Mouse (Mus musculus) kidney, postnatal 25 days (tissue): ENCODE data around the gene Sgip1.
A peak's percentile ranks its signal among the peaks of the same experiment; 100 is the strongest.

ENCODE experiments used
- DNase-seq, 2 experiments: peaks; one replicate each; pipeline ENCODE4 v3.0.0; 2021; ENCODE audit warnings: mixed read lengths in 2 of 2

Sgip1 gene

DNA sequence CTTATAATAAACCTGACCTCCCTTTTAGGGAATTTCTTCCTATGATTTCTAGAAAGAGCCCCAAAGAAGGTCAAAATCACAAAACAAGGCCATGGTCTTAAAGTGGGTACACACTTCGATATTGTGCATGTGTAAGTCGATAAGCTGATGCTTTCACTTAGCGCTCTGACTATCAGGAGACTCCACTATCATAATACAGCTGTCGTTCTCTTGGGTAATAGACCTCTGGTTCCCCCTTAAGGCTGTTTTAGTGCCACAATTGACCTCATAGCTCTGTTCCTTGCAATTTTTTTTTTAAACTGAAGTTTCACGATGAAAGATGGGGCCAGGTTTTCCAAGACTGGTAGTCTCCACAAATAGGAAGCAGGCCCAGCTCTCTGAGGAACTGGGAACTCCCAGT lies 238.3 kb downstream of the Sgip1 start:
- no peak for DNase-seq

DNA sequence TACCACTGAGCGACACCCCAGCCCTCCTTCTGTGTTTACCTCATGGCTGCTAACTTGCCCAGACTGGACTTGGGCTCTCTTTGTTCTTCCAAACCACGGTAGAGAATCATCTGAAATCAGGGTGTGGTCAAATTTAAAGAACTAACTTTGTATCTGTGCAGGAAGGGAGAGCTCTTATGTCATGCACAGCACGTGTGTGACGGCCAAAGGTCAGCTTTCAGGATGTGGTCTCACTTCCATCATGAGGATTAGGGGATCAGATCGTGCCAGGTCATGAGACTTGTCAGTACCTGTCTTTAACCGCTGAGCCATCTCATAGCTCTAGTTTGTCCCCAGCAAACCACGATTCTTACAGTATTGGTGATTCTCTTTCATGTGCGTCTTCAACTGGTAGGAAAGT lies 240.6 kb downstream of the Sgip1 start:
- no peak for DNase-seq

DNA sequence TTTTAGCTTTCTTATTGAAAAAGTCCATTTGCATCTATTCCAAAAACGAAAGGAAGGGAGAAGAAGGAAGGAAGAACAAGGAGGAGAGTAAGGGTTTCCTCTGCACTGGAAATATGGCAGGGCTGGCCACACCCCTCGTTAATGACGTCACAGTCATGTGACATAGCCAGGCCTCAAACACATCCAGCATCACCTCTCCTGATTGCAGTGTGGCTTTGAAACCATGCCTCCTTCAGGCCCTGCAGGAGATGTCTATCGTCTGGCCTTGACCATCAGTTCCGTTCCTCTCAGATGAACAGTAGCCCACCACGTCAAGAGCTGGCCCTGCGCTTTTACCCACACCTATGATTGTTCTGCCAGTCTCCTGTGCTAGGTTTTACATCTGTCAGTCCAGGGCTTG lies 245.1 kb downstream of the Sgip1 start:
- DNase-seq: no peak

DNA sequence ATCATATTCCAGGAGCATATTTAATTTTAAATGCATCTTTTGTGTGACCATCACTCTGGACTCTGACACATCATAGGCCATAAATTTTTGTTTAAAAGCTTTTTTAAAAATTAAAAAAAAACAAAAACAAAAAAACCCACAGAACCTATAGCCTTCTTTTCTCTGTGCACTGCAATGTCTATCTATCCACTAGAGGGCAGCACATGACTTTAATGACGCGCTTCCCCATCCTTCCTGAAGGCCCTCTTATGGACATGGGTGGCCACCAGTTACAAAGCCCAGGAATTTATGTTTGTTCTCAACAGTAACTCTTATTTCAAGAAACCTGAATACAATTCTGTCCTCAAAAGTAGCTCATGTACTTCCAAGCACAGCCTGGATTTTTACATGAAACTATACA lies 245.8 kb downstream of the Sgip1 start:
- DNase-seq: peak; percentile 46 to 70

DNA sequence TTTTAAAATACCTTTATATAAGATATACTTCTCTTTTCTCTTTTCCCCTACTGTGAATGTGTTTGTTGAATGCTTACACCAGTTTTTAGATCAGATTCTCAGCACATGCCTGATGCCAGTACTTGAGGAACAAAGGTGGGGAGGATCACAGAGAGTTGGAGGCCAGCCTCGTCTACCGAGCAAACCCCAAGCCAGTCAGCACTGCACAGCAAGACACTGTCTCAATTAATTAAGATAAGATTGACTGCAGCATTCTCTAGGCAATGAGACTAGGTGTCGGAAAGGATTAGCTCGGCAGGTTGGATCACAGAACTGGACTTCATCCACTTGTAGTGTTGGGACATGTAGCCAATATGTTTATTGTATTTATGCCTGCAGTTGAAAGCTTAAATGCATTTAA lies 246.2 kb downstream of the Sgip1 start:
- DNase-seq: no peak

DNA sequence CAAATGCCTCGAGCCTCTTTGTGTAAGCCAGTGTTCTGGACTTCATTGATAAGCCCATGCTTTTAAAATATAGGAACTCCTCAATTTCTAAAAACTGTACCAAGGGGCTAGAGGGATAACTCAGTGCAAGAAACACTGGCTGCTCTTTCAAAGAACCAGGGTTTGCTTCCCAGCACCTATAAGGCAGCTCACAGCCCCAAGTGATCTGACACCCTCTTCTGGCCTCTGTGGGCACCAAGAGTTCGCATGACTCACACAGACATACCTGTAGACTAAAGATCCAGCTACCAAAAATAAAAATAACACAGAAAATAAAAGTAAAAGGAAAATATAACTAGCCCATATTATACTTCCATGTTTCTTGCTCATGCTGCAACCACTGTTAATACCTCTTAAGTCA lies 246.7 kb downstream of the Sgip1 start:
- DNase-seq: no peak

DNA sequence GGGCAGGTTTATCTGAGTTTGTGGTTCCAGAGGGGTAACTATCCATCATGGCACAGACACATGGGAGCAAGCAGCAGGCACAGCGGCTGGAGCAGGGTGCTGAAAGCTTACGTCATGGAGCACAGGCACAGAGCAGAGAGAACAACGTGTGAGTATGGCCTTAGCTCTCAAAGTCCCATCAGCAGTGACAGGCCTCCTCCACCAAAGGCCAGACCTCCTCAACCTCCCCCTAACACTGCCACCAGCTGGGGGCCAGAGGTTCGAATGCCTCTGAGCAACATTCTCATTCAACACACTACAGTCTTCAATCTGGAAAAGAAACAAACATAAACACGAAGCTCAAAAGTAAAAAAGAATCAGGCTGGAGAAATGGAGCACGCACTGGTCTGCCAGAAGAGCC lies 247.4 kb downstream of the Sgip1 start:
- DNase-seq: no peak

DNA sequence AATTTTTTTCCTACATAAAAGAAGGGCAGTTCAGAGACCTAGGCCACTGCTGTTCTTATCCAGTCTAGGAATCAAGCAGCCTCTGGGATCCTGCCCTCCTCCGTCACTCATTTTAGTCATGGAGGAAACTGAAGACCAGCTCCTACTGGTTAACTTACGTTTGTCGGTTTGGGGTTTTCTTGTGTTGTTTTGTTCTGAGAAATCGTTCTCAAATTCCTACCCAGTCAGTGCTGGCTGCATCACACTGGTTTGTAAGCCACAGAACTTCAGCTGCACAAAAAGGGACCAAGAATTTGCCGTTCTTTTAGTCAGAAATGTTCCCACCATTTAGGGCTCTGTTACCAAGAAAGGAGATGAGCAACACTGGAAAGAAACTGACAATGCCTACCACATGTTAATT lies 248.3 kb downstream of the Sgip1 start:
- no peak for DNase-seq

DNA sequence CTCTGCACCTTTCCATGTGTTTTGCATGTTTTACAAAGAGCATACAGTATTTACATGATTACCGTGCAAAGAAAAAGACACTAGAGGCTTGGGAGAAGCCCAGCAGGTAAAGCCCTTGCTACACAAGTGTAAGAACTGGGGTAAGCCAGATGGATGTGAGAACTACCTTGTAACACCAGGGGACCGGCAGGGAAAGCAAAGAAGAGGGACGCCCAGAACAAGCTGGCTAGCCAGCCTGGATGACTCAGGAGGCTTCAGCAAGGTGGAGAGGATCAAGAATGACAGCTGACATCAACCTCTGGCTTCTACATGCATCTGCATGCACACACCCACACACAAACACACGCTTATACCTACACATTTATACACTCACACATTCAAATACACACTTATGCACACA lies 248.9 kb downstream of the Sgip1 start:
- no peak for DNase-seq

DNA sequence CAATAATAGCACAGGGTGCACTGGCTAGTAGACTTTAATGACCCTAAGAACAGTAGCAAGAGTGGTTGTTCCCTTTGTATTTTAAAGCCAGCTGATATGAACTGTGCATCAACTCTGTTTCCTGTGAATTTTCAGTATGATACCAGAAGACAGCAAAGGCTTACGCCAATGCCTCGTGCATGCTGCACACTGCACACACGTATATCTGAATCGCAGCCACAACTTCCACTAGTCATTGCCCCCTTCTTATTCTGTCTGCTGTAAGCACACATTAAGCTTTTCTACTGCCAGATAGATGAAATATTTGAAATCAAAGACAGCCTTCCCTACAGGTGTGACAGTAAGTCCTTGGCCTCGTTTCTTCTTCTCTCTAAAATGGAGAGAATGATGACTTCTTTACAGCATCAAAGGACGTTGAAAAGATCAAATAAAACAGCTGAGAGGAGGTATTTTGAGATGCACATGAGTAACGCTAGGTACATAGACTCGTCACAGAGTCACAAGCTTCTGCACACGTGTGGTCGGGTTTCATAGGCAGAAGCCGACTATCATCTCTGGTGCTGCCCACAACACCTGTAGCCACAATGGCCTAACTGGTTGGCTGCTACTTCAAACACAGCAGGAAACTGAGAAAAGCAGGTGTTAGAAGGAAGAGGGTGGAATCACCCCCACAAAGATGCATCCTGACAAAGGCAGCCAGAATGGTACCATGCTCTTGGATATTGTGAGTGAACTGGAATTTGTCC lies 249.7 kb downstream of the Sgip1 start:
- no peak for DNase-seq

DNA sequence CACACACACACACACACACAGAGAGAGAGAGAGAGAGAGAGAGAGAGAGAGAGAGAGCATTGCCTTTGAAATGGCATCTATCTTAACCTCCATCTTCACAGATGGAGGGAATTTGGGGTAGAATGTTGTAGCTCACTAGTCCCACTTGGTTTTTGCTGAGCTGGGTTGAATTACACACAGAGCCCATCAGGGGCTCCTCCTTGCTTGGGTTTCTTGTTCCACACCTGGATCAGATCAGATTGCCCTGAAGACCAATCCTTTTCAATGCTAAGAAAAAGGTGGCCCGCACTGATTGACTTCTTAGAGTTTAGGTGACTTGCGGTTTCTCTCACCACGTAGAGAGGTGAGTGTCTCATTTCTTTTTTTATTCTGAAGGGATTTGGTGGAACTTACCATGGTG lies 250.6 kb downstream of the Sgip1 start:
- no peak for DNase-seq

DNA sequence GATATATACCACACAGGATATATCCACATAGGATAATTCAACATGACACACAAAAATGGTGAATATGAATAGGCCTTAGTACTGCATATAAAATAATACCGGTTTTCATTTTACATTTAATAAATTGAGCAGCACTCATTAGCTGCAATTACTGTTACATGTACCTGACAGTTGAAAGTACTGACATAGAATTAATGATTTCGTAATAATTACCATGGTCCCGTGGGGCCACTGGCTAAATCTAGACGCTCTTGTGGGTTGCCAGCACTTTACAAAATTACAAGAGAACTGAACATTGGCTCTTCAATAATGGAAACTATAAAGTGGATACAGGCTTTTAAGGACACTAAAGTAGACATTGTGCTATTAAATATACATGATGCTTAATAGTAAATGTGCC lies 263.6 kb downstream of the Sgip1 start:
- DNase-seq: no peak

DNA sequence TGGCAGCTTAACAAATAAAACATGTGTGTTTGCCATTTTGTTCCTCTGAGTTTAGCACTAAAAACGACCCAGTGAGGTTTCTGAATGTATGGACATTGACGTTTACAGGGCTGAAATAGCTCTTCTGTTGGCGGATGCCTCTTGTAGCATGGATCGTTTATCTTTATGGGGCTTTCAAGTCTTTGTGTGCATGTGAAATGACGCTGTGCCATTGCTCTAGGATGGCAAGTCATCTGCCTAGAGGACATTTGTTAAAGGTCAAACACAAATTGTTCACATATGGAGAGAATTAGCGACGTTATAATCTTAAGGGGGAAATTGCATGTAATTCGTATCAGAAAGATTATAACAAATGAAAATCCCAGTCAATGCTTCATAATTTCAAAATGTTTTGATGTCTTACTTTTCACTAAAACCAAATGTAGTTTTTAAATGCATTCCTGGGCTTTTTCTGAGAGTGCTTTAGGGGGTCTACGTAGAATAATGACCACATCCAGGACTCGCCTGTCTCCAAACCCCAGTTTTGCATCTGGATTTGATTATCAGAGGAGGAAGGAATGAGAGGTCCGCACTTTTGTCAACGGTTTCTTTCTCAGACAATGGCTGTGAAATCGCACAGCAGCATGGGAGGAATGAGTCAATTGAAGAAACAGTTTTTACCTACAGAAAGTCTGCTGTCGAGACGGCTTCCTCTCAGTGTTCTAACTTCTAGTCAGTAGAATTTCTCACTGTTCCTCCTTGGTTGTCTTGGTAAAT lies 264.3 kb downstream of the Sgip1 start:
- no peak for DNase-seq

DNA sequence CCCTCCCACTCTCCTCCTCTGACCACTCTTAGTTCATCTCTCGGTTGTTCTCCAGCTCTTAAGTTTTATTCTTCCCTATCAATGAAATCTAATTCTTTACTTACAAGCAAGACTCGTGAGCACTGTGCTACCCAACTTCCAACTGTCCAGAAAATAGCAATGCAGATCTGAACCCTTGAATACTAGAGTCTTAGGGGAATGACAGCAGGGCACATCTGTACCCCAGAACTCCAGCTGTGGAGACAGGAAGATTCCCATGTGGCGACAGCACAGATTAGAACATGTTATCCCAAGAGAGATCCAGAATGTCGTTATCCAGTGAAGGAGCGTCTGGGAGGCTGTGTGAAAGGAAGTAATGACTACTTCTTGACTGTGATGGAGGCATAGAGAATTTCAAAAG lies 265.2 kb downstream of the Sgip1 start:
- DNase-seq: no peak

DNA sequence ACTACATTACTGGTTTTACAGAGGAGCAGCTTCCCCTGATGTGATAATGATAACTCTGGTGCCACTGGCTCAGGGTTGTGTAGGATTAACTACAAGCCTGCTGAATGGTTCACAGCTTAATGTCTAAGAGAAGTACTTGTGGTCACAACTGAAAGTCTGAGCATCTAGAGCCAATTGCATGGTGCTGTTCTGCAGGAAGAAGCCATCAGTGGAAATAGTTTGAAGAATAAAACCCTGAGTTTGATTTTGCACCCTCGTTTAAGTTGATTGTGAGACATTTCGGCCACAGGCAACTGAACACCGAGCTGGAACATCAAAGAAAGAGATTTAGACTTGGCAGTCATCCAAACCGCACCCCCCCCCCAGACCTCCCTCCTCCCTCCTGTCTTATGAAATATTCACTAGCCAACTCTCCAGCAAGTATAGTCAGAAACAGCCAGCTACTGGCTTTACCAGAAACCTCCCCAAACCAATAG lies 265.9 kb downstream of the Sgip1 start:
- no peak for DNase-seq

DNA sequence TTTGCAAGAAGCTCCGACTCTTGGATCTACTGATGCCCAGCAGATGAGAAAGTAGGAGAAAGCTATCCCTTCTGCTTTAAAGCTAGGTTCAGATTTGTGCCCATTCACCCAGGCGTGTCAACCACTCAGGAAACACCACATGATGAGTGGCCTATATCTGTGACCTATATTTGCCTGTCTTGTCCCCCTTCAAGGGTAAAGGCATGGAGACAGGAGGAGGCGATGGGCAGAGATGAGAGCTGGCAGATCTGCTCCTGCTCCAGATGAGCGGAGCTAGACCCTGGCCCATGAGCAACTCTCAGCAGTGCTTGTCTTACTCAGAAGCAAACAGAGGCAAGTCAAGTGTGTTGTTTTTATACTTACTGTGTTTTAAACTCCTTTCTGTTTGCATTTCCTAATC lies 269.6 kb downstream of the Sgip1 start:
- no peak for DNase-seq

DNA sequence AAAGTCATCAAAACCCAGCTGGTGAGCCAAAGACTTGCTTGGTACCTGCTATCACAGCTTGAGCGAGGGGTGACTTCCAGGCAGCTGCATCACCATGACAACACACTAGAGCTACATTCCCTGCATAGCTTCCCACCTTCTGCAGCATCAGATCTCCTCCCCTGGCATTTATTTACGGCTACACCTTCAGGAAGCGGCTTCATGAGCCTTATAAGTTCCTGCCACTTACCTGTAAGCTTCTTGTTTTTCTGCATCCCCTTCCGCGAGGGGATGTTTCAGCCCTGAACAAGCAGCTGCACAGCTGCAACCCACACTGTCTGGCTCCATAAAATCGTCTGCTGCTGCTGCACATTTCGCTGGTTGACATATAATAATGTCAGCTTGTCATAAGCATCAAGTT lies 270.7 kb downstream of the Sgip1 start:
- DNase-seq: no peak

DNA sequence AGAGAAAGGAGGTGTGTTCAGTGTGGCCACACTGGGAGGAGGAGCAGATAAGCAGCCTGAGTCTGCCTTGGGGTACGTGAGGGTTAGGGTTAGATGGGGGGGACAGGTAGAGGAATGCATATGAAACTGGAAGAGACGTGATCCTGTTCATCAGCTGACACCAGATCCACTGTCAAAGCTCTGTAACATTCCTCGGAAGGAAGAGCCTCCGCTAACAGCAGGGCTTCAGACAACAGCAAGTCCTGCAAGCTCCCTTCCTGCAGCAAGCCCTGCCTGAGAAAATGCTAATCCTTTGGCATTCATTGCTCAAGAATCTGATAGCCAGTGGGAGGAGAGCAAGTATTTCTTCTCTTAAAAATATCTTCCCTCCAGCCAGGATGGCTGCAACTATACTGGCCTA lies 272.4 kb downstream of the Sgip1 start:
- no peak for DNase-seq
